Mouse (Mus musculus) intestine, embryonic 15.5 days (tissue): ENCODE measurements around the gene Nf2. TPM values are rescaled to one million over a fixed set of nuclear protein-coding genes. Genes with fewer than 3 reads are reported as not detected.

Source experiments
- ATAC-seq: fragments of 200-750 bp; cut with Nextera tagmentation; 2 replicates; pipeline ENCODE4 v1.8.0; 2017; ENCODE audit warnings: moderate TSS enrichment, moderate library complexity
- H3K27ac ChIP-seq: fragments of 300-500 bp; sonication (generic); 2 replicates; pipeline ENCODE4 v1.5.1; 2015; ENCODE audit warnings: mild to moderate bottlenecking, inconsistent platforms
- H3K27me3 ChIP-seq: fragments of 300-500 bp; sonication (generic); replicated peaks from 2 replicates; pipeline ENCODE4 v1.6.1; 2015; ENCODE audit warnings: inconsistent platforms
- H3K36me3 ChIP-seq: fragments of 300-500 bp; sonication (generic); 2 replicates; pipeline ENCODE4 v1.6.1; 2015; ENCODE audit warnings: inconsistent platforms
- H3K4me1 ChIP-seq: fragments of 300-500 bp; sonication (generic); replicated peaks from 2 replicates; pipeline ENCODE4 v1.6.1; 2015; ENCODE audit warnings: inconsistent platforms
- H3K4me2 ChIP-seq: fragments of 300-500 bp; sonication (generic); replicated peaks from 2 replicates; pipeline ENCODE4 v1.6.1; 2015; ENCODE audit warnings: mild to moderate bottlenecking, inconsistent platforms
- H3K4me3 ChIP-seq: fragments of 300-500 bp; sonication (generic); replicated peaks from 2 replicates; pipeline ENCODE4 v1.5.1; 2015; ENCODE audit warnings: inconsistent platforms
- H3K9ac ChIP-seq: fragments of 300-500 bp; sonication (generic); 2 replicates; pipeline ENCODE4 v1.6.1; 2015; ENCODE audit warnings: inconsistent platforms
- H3K9me3 ChIP-seq: fragments of 300-500 bp; sonication (generic); 2 replicates; pipeline ENCODE4 v1.6.1; 2016; ENCODE audit warnings: inconsistent platforms
- WGBS: fragments of 180-500 bp; shearing (Covaris S2); methylation state at CpG from one replicate; pipeline ENCODE4 v1.1.7; 2015; 5-methylcytosine and 5-hydroxymethylcytosine counted together
- polyA plus RNA-seq: library from polyadenylated mRNA; unstranded; fragments of >200 nt; fragmentation: Nextera tagmentation; extraction: Ambion mirVana; gene quantifications from 2 replicates; pipeline ENCODE4 v1.2.1, GENCODE M21; 2015

Gene Nf2
- polyA plus RNA-seq, 1 experiment from 2014 or later = 42.1 TPM

- H3K4me3 ChIP-seq = no peak overlapping the region
Observed at GRCm38 (mm10) chr11:4771756-4772155, 77.6 kb downstream of the Nf2 start.

DNA sequence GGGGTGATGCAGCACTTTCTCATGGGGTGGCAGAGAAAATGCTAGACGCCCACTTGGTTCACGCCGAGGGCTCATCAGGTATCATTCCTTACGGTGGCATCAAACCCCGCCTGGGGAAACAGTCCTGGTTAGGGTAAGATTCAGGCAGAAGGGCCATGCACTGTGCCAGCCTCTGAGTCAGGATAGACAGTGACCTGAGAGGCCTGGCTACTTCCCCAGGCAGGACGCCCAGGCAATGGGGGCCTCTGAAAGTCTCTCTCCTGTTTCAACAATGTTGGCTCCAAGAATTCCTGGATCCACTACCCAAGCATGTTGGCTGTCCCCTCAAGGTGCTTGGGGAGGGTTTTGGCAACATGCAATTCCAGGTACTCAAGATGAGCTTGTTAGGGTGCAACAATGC lies 79.5 kb downstream of the Nf2 start:
- no peaks in the 10 kb centered on the region for H3K27me3 ChIP-seq
- WGBS = 91% methylated on average over 6 of the region's 6 CpGs
- H3K9ac ChIP-seq = no peak overlapping the region
- no peak overlapping the region for H3K4me3 ChIP-seq
- H3K27ac ChIP-seq = no peak overlapping the region
- H3K9me3 ChIP-seq = no peaks in the 10 kb centered on the region
- no peak overlapping the region for H3K4me2 ChIP-seq
- H3K36me3 ChIP-seq = peaks cover 8% of the 10 kb centered on the region; the same call in 1 of the 2 replicates
- no peak for ATAC-seq
- no peaks in the 10 kb centered on the region for H3K4me1 ChIP-seq

More at GRCm38 (mm10) chr11:4771756-4772155, 77.6 kb downstream of the Nf2 start:
- Histone ChIP-seq H3K9ac (no peak overlapping the region), H3K4me2 (no peak overlapping the region), H3K27me3 (no peaks in the 10 kb centered on the region), H3K9me3 (no peaks in the 10 kb centered on the region), H3K4me1 (no peaks in the 10 kb centered on the region), H3K27ac (no peak overlapping the region), H3K36me3 (peaks cover 8% of the 10 kb centered on the region; the same call in 1 of the 2 replicates)
- WGBS = 73% methylated on average over 7 of the region's 7 CpGs
- no peak for ATAC-seq

GRCm38 (mm10) chr11:4769293-4769692 lies 80.0 kb downstream of the Nf2 start:
- WGBS = 70% methylated on average over 7 of the region's 7 CpGs
- Histone ChIP-seq H3K9ac (no peak overlapping the region), H3K36me3 (peaks cover 8% of the 10 kb centered on the region; the same call in 1 of the 2 replicates), H3K27ac (no peak overlapping the region), H3K27me3 (no peaks in the 10 kb centered on the region), H3K4me1 (no peaks in the 10 kb centered on the region), H3K9me3 (no peaks in the 10 kb centered on the region), H3K4me2 (no peak overlapping the region), H3K4me3 (no peak overlapping the region)
- no peak for ATAC-seq

DNA sequence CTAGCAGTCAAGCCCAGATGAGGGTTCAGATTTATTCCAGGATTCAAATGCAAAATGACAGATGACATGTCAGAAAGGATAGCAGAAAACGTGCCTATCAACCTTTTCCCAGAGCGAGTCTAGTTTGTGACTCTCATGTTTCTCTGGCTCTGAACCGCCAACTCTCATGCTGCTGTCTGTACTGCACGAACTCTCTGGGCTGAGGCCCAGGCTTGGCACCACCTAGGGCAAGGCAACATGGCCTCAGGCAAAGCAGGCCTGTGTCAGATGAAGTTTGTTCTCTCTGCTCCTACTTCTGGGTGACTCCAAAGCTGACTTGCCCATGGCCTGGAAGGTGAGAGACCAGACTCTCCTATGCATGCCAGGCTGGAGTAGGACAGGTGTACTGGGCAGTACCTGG lies 80.9 kb downstream of the Nf2 start:
- Histone ChIP-seq H3K9ac (no peak overlapping the region), H3K4me1 (no peaks in the 10 kb centered on the region), H3K27me3 (peaks cover 4% of the 10 kb centered on the region), H3K4me2 (no peak overlapping the region), H3K4me3 (no peak overlapping the region), H3K36me3 (peaks cover 8% of the 10 kb centered on the region; the same call in 1 of the 2 replicates), H3K27ac (no peak overlapping the region), H3K9me3 (no peaks in the 10 kb centered on the region)
- WGBS = 81% methylated on average over 4 of the region's 4 CpGs
- ATAC-seq = no peak

DNA sequence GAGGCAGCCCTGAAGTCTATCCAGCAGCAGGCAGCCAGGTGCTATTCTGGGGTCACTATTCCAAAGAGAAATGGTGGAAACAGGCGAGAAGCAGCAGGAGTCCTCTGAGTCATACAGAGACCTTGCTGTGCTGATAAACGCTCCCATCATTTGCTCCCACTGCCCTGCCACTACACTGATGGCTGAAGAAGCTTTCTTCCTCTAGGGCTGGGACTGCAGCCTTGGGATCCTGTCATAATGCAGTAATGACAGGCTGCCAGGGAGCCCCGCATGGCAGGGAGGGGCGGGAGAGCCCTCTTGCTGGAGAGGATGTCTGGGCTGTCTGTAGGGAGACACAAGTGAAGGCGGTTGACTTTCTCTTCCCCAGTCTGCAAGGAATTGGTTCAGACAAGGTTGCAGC lies 84.9 kb downstream of the Nf2 start:
- 34% methylated on average over 5 of the region's 5 CpGs for WGBS
- Histone ChIP-seq H3K4me2 (no peak overlapping the region), H3K4me3 (no peak overlapping the region), H3K4me1 (peaks cover 3% of the 10 kb centered on the region; the same call in 1 of the 2 replicates), H3K27me3 (peaks cover 30% of the 10 kb centered on the region), H3K9ac (no peak overlapping the region), H3K9me3 (no peaks in the 10 kb centered on the region), H3K36me3 (no peaks in the 10 kb centered on the region), H3K27ac (no peak overlapping the region)
- no peak for ATAC-seq

DNA sequence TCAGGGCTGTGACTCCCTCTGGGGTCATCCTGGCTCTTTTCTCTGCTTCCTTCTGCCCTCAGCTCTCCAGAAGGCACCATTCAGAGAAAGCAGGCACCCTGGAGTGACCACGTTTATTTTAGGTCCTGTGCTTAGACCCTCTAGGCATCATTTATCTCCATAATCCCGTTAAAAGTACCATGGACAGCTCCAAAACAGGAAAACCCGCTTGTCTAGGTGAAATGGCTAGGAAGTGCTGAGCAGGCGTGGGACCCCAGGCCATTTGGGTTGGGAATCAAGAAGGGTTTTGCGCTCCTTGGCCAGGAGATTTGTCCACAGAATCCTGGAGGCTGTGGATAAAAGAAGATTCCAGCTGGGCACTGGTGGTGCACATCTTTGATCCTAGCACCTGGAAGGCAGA lies 85.7 kb downstream of the Nf2 start:
- H3K4me2 ChIP-seq = no peak overlapping the region
- H3K36me3 ChIP-seq = no peaks in the 10 kb centered on the region
- H3K4me3 ChIP-seq = no peak overlapping the region
- no peak overlapping the region for H3K9ac ChIP-seq
- H3K27me3 ChIP-seq = peaks cover 30% of the 10 kb centered on the region
- 12% methylated on average over 5 of the region's 5 CpGs for WGBS
- peaks cover 3% of the 10 kb centered on the region; the same call in 1 of the 2 replicates for H3K4me1 ChIP-seq
- H3K9me3 ChIP-seq = no peaks in the 10 kb centered on the region
- no peak for ATAC-seq
- H3K27ac ChIP-seq = no peak overlapping the region

GRCm38 (mm10) chr11:4762511-4762910 lies 86.8 kb downstream of the Nf2 start:
- ATAC-seq = no peak
- 14% methylated on average over 2 of the region's 2 CpGs for WGBS
- Histone ChIP-seq H3K4me2 (no peak overlapping the region), H3K9ac (no peak overlapping the region), H3K4me1 (peaks cover 3% of the 10 kb centered on the region; the same call in 1 of the 2 replicates), H3K4me3 (no peak overlapping the region), H3K27me3 (peaks cover 30% of the 10 kb centered on the region), H3K9me3 (no peaks in the 10 kb centered on the region), H3K36me3 (no peaks in the 10 kb centered on the region), H3K27ac (no peak overlapping the region)

- WGBS = 16% methylated on average over 6 of the region's 6 CpGs
- H3K27me3 ChIP-seq = peaks cover 30% of the 10 kb centered on the region
Observed at GRCm38 (mm10) chr11:4761991-4762390, 87.3 kb downstream of the Nf2 start.

DNA sequence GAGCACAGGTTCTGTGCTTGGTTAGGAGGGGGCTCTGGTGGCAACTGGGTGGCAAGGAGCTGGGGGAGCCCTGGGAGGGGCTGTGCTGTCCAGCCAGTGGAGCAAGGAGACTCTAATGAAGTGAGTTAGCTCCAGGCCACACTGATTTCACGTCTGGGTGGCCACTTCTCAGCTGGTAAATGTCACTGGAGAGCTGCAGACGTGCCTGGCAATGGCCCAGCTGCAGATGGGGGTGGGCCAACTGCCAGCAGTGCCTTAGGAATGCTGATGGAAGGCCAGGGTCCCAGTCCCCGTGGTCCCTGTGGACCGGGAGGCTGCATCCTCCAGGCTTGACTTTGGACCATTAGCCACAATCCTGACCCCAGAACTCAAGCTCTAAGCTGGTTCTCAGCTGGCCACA lies 88.9 kb downstream of the Nf2 start:
- no peaks in the 10 kb centered on the region for H3K36me3 ChIP-seq
- H3K9ac ChIP-seq = no peak overlapping the region
- no peak for ATAC-seq
- no peak overlapping the region for H3K4me2 ChIP-seq
- no peaks in the 10 kb centered on the region for H3K9me3 ChIP-seq
- no peak overlapping the region for H3K27ac ChIP-seq
- 30% methylated on average over 4 of the region's 4 CpGs for WGBS
- H3K27me3 ChIP-seq = peaks cover 30% of the 10 kb centered on the region
- H3K4me3 ChIP-seq = no peak overlapping the region
- H3K4me1 ChIP-seq = peaks cover 3% of the 10 kb centered on the region; the same call in 1 of the 2 replicates

More at GRCm38 (mm10) chr11:4761991-4762390, 87.3 kb downstream of the Nf2 start:
- Histone ChIP-seq H3K4me1 (peaks cover 3% of the 10 kb centered on the region; the same call in 1 of the 2 replicates), H3K4me2 (no peak overlapping the region), H3K27ac (no peak overlapping the region), H3K4me3 (no peak overlapping the region), H3K36me3 (no peaks in the 10 kb centered on the region), H3K9ac (no peak overlapping the region), H3K9me3 (no peaks in the 10 kb centered on the region)
- ATAC-seq = no peak

- WGBS = 33% methylated on average over 4 of the region's 4 CpGs
- peaks cover 24% of the 10 kb centered on the region for H3K27me3 ChIP-seq
- no peak overlapping the region for H3K27ac ChIP-seq
- ATAC-seq = no peak
- H3K9ac ChIP-seq = no peak overlapping the region
- H3K9me3 ChIP-seq = no peaks in the 10 kb centered on the region
- H3K4me2 ChIP-seq = no peak overlapping the region
- no peaks in the 10 kb centered on the region for H3K36me3 ChIP-seq
- no peak overlapping the region for H3K4me3 ChIP-seq
- peaks cover 3% of the 10 kb centered on the region; the same call in 1 of the 2 replicates for H3K4me1 ChIP-seq
Observed at GRCm38 (mm10) chr11:4757789-4758158, 91.6 kb downstream of the Nf2 start.

DNA sequence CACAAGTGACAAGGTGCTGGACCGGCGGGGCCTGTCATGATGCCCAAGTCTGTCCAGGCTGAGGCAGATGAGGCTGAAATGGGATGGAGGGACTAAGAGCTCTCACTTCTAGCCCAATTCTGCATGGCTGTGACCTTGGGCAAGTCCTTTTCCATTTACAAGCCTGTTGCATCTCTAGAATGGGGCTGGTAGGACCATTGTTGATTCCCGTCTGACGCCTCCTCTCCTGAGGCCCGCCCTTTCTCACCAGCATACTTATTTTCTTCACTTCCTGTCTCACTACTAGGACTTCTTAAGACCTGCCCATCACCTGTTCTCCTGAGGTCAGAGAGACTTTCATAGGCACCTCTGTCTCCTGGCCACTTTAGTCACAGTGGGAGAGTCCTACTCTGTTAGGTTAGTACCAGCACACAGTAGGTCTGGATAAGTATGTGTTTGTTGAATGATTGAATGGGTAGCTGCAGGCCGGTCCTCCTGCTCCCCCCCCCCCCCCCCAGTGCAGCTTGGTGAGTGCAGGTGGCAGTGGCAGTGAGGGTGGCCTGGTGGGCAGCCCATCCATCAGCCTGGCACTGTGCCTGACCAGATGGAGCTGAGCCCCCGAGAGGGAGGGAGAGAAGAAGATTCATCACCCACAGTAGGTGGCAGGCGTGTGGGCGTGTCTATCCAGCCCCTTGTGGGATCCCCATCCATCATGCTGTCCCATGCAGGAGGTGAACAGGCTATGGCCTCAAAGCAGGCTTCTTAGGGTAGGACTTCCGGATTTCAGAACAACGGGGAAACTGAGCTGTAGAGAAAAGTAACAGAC lies 92.2 kb downstream of the Nf2 start:
- H3K36me3 ChIP-seq = no peaks in the 10 kb centered on the region
- no peak for ATAC-seq

DNA sequence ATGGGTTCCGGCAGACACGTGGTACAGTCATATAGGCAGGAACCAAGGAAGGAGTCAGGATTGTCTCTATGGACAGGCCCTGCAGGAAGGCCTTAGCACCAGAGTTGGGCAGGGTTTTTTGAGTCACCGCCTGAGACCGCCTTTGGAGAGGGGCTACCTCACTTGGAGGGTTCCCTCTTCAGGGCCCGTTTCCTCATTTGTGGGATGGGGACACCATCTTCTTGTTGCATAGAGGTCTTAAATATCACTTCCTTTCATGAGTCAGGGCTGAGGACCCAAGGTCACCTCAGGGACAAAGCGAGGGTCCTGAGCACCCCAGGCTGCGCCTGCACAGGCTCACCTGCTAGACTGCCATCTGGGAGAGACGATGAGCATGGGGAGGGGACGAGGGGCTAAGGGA lies 92.9 kb downstream of the Nf2 start:
- Histone ChIP-seq H3K27ac (no peak overlapping the region), H3K9me3 (no peaks in the 10 kb centered on the region), H3K4me3 (no peak overlapping the region), H3K9ac (no peak overlapping the region), H3K27me3 (0 out of 2 replicates have a peak, but pooled peaks cover 12% of the 10 kb centered on the region), H3K4me2 (no peak overlapping the region), H3K4me1 (peaks cover 3% of the 10 kb centered on the region; the same call in 1 of the 2 replicates), H3K36me3 (no peaks in the 10 kb centered on the region)
- 73% methylated on average over 9 of the region's 9 CpGs for WGBS
- ATAC-seq = no peak

More for the DNA sequence above, 92.2 kb downstream of the Nf2 start:
- peaks cover 19% of the 10 kb centered on the region; the same call in 1 of the 2 replicates for H3K27me3 ChIP-seq
- H3K9ac ChIP-seq = no peak overlapping the region
- H3K4me3 ChIP-seq = no peak overlapping the region
- WGBS = 42% methylated on average over 11 of the region's 11 CpGs
- no peak overlapping the region for H3K4me2 ChIP-seq
- no peaks in the 10 kb centered on the region for H3K9me3 ChIP-seq
- no peak overlapping the region for H3K27ac ChIP-seq
- H3K4me1 ChIP-seq = peaks cover 3% of the 10 kb centered on the region; the same call in 1 of the 2 replicates

- no peak overlapping the region for H3K4me3 ChIP-seq
- no peak overlapping the region for H3K27ac ChIP-seq
- peaks cover 9% of the 10 kb centered on the region for H3K27me3 ChIP-seq
- ATAC-seq = no peak
- no peaks in the 10 kb centered on the region for H3K4me1 ChIP-seq
- no peaks in the 10 kb centered on the region for H3K9me3 ChIP-seq
- H3K36me3 ChIP-seq = no peaks in the 10 kb centered on the region
- no peak overlapping the region for H3K9ac ChIP-seq
- no peak overlapping the region for H3K4me2 ChIP-seq
- WGBS = 70% methylated on average over 11 of the region's 11 CpGs
Observed at GRCm38 (mm10) chr11:4754867-4755266, 94.5 kb downstream of the Nf2 start.
